Mouse (Mus musculus) A20 (cell line): Measurements from ENCODE around the gene Pigt.

Source experiments
- DNase-seq: peaks from one replicate; pipeline ENCODE4 v3.0.0-alpha.2; 2011; ENCODE audit warnings: low read depth, low spot score

Pigt gene

DNA sequence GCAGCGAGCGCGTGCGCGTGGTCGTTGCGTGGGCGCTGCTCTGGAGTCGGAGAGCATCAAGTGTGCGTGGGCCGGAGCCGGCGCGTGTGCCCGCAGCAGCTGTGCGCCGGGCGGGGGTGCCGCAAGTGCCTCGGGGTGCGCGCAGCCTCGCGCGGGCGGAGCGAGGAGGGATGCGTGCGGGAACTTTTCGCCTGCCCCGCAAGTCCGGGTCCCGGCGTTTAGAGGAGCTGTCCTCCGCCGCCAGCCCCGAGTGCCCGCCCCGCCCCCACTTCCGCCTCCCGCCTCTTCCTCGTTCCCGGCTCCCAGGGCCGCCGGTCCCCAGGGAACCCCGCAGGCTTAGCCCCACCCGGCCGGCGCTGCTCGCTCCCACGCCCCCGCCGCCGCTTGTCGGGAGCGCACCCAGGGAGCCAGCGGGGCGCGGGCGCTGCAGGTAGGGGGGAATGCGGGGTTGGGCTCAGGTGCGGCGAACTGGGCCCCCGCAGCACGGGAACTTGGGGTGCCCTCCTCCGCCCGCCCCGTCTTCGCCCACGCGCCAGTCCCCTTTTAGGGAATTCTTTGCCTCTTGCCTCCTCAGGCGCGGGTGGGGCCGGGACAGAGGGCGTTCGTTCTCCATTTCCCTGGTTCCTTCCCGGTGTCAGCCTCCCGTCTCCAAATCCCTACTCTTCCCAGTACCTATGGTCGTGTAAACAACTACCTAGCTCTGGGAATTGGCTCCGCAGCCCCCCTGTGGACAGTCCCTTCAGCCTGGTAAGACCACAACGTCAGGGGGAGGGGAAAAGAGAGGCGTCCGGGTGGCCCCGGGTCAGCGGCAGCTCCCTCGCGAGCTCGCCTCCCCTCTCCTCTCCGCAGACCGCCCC, 10.8 kb upstream of the Pigt start:
- peak; percentile 25 for DNase-seq

DNA sequence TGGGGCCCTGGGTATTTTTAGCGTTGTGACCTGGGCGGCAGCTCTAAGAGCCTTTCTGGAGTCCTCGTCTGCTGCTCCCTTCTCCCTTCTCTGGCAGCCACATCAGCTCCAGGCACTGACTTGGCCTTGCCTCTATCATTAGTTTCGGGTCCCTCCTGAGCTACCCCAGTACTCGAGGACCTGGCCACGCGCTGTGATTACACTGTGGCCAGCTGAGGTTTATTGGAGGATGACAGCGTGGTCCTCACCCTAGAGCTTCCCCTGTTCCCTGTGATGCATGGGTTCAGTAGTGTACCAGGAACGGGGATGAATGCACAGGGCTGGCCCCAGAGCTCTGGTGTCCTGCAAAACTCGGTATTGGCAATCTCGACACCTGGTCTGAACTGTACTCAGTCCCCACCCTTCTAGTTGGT, 10.2 kb upstream of the Pigt start:
- peak; percentile 22 for DNase-seq

GRCm38 (mm10) chr2:164487812-164488211, 9.5 kb upstream of the Pigt start:
- no peak for DNase-seq

DNA sequence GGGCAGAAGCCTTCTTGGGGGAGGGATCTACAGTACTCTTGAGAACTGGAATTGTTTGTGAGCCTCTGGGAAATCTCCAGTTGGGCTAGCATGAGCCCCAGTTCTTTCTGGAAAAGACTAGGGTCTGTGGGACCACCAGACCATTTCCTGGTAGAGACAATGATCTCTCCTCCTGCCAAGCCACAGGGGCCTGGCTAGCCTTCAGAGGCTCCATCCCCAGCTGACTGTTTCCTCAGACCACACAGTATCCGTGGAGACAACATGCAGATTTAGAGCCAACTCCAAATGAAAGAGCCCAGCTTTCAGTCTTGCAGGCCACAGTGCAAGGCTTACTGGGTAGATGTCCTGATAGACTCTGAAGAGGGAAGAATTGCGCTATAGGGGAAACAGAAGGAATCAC, 3.2 kb upstream of the Pigt start:
- DNase-seq = no peak

DNA sequence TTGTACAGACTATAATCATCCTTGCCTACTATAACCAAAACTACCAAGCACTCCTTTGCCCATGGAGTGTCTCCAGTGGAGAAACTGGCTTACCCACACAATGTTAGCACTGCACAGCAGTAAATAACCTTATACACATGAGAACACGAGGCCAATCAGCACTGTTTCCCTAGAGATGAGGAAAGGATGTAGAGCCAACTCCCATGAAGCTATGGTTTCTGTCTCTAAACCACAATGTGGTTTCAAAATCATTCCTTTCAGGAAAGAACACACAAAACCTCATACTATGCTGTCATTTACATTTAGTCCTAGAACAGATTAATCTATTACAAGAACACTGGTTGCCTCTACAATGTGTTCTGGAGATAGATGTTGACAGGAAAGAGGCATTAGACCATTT, 989 bp upstream of the Pigt start:
- peak; percentile 30 for DNase-seq

GRCm38 (mm10) chr2:164497691-164498268, 460 bp downstream of the Pigt start:
- DNase-seq = no peak

- peak; percentile 22 for DNase-seq
These were observed 2.0 kb downstream of the Pigt start for GRCm38 (mm10) chr2:164499317-164499716.

GRCm38 (mm10) chr2:164500511-164500910, 3.2 kb downstream of the Pigt start:
- no peak for DNase-seq

DNA sequence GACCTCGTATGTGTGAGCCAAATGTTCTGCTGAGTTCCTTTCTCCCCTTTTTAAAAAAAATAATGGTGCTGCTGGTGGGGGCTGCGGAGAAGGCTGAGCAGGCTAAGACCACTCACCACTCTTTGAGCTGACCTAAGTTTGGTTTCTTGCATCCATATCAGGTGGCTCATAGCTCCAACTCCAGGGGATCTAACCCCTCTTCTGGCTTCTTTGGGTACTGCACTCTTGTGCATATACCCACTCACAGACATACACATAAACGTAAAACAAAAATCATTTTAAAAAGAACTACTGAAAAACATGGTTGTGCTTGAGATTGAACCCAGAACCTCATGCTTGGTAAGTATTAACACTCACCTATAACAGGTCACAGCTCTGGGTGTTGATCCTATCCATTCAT, 7.6 kb downstream of the Pigt start:
- no peak for DNase-seq

DNA sequence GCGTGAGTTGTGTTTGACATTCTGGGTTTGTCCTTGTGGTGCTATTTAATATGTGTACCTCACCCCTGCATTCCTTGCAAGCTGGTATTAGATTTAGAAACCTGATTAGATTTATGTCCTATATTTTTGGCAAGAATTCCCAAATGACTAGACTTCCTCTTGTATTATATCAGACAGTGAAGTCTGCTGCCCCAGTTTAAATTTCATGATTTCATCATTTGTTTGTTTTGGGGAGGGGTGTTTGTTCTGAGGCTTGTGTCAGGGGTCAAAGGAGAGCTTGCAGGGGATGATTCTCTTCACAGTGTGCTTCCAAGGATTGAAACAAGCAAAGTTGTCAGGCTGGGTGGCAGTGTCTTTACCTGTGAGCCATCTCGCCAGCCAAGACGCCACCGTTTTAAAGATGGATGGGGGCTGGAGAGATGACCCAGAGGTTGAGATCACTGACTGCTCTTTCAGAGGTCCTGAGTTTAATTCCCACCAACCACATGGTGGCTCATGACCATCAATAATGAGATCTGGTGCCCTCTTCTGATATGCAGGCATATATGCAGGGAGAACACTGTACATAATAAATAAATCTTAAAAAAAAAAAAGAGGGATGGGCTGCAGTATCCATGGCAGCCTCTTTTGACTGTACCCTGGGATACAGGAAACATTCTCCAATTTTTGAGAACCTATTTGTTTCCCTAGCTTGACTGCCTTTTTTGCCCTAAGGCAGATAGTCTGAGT, 8.5 kb downstream of the Pigt start:
- DNase-seq = no peak

- no peak for DNase-seq
These were observed 10.5 kb downstream of the Pigt start for GRCm38 (mm10) chr2:164507811-164508210.

GRCm38 (mm10) chr2:164510621-164511190, 13.4 kb downstream of the Pigt start:
- DNase-seq = no peak

DNA sequence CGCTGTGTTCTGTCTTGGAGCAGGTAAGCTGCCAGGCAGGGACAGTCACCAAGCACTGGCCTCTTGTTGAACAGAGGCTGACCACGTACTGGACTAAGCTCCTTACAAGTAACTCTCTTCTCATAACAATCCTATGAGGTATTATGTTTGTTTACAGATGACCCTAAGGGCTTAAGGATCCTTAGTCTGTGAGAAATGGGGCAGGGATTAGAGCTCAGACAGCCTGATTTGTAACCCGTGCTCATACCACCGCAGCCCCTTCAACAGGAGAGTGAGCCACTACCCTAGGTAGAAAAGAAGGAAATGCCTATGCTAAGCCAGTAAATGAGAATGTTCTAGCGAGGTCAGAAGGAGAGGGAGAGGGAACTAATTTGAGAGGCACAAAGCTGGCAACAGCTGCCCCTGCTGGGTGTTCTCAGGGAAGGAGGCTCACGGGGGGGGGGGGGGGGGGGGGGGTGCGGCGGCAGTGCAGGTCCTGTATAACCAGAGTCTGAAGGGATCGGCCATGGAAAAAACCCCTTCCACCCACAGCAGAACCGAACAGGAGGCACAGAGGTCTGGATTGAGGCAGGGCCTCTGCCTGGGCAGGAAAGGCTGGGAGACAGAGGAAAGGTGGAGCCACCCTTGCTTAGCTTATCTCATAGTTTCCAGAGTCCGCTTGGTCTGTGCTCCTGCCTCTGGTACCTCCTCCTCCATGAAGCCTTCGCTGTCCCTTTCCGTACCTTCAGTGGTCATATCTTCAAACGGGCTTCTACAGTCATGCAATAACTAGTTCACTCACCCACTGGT, 15.0 kb downstream of the Pigt start:
- no peak for DNase-seq

- DNase-seq = no peak
These were observed 16.1 kb downstream of the Pigt start for GRCm38 (mm10) chr2:164513389-164513788.

DNA sequence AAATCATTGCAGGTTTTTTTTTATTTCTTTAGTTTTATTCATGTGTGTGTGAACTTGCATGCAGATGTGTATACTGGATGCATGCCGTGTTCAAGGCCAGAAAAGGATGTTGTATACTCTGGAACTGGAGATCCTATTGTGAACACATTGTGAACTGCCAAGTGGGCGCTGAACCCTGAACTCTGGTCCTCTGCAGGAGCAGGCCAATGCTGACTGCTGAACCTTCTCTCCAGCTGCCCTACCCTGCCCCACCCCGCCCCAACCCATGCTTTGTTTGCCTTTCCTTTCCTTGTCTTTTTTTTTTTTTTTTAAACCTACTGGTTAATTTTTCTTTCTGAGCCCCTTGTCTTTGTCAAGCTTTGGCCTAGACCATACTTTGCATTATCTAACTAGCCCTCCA, 17.6 kb downstream of the Pigt start:
- DNase-seq = no peak

GRCm38 (mm10) chr2:164515897-164516296, 18.6 kb downstream of the Pigt start:
- DNase-seq = no peak

DNA sequence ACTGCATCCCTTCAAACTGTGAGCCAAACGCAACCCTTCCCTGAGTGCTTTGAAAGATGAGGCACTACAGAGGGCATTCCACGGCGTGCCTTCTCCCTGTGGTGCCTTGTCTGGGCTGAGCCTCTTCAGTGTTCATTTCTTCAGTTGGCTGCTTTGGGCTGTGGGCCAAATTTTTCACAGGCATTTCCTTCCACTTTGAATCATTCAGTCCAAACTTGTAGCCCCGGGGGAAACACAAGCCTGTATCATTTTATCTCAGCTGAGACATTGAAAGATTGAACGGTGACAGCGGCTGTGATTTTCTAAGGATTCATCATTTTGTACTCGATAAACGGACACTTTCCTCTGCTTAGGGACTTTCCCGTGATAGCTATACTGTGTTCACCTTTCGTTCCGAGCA, 19.3 kb downstream of the Pigt start:
- no peak for DNase-seq

- DNase-seq = peak; percentile 72
These were observed 20.3 kb downstream of the Pigt start for GRCm38 (mm10) chr2:164517485-164518221.

DNA sequence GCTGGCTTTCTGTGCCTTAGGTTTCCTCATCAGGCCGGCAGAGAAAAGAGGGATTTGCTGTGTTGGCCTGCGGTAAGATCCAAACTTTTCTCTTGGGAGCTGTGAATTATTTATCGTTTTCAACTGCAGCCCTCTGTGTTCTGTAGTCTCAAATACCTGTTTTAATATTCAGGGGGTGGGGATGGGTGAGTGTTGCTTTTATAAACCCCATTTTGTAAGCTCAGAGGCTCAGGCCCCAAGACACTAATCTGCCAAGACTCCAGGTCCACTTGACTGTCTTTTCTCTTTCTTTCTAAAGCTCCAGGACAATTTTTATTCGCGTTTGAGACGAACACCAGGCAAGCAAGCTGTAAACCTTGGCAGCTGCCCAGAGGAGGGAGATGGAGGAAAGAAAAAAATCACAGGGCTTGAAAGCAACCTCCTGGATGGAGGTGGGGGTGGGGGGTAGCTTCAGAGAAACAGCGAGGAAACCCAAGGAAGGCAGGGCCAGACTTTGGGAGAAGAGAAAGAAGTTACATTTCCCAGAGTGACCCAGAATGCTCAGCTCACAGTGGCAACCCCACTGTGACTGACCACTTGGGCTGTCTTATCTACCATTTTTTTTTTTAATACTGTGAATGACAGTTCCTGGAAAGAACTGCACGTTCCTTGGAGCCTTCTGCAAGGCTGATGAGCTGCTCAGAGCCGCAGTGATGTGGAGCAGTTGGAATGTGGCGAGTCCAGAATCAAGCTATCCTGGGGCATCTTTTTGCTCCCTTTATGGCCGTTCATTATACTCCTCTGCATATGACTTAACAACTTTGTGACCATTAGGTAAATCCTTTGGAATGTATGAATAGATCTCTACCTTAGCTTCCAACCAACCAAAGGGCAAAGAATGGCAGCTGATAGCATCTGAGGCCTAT, 21.2 kb downstream of the Pigt start:
- DNase-seq = no peak

GRCm38 (mm10) chr2:164519171-164519526, 21.8 kb downstream of the Pigt start:
- DNase-seq = no peak
